Mouse (Mus musculus) hematopoietic stem cell, adult 5-6 weeks (primary cell): ENCODE data around the gene Mcl1. TPM values are rescaled to one million over a fixed set of nuclear protein-coding genes. Genes with fewer than 3 reads are reported as not detected.
"Not testable (repeated sequence)": the region's sequence is repeated elsewhere in the genome, so short reads cannot be mapped to it uniquely, and the experiment has no call there.

ENCODE experiments used
- ATAC-seq, 2 experiments: fragments of 125-278 bp in 1 of 2; replicated peaks in 1 of 2; 2 replicates each; pipeline ENCODE4 v1.8.0; 2016 to 2017; ENCODE audit warnings: inconsistent platforms in 2 of 2, mild to moderate bottlenecking in 2 of 2, moderate number of reproducible peaks in 2 of 2, low read depth in 1 of 2, moderate TSS enrichment in 1 of 2; ENCODE audit not compliant: low FRiP score in 2 of 2, poor library complexity in 2 of 2, severe bottlenecking in 2 of 2, insufficient read depth in 1 of 2, low TSS enrichment in 1 of 2
- total RNA-seq: library from RNA; stranded (forward); fragments of 172-1452, 232-1000 nt; gene quantifications from 2 replicates; pipeline ENCODE4 v1.2.3, GENCODE M21; 2017

The Mcl1 gene
- total RNA-seq, 1 experiment from 2014 or later, result 320 TPM

DNA sequence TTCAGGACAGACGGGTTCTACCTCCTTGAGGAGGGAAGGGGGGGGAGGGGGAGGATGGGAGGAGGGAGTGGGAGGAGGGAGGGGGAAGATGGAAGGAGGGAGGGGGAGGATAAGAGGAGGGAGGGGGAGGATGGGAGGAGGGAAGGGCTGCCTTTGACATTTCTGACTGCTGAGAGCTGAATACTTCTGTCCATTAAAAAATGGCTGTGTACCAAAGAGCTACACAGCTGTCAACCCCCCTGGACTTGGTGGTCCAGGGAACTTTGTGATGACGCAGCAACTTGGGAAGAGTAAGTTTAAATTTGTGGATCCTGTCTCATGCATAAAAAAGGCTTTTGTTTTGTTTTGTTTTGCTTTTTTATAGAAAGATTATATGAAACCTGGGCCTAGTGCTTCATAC lies 31.4 kb downstream of the Mcl1 start:
- ATAC-seq, result no peak

DNA sequence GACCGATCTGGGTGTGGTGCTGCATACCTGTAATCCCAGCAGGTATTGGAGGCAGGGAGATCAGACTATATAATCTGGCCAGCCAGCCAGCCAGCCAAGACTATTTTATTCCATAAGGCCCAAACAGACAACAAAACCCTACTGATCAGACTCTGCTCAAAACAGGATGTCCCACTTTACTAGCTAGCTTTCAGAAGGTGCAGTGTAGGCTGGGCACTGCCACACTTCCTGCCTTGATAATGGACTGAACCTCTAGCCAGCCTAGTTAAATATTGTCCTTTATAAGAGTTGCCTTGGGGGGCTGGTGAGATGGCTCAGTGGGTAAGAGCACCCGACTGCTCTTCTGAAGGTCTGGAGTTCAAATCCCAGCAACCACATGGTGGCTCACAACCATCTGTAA lies 32.0 kb downstream of the Mcl1 start:
- ATAC-seq, result not testable (repeated sequence)

DNA sequence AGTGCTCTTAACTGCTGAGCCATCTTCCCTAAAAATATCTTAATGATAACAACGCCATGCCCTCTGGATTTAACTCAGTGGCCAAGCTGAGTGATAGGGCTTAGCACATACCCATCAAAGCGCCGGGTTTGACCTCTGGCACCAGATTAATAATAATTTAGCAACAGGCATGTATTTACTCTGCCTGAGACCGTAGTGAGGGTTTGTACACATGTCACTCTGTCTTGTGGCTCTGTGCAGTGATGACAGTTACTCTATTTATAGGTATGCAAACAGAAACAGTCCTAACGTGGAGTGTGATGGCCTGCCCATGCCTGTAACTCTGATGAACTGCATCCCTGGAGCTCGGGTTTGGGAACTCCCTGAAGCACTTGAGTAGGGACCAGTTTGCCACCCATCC lies 34.1 kb downstream of the Mcl1 start:
- ATAC-seq, result no peak

DNA sequence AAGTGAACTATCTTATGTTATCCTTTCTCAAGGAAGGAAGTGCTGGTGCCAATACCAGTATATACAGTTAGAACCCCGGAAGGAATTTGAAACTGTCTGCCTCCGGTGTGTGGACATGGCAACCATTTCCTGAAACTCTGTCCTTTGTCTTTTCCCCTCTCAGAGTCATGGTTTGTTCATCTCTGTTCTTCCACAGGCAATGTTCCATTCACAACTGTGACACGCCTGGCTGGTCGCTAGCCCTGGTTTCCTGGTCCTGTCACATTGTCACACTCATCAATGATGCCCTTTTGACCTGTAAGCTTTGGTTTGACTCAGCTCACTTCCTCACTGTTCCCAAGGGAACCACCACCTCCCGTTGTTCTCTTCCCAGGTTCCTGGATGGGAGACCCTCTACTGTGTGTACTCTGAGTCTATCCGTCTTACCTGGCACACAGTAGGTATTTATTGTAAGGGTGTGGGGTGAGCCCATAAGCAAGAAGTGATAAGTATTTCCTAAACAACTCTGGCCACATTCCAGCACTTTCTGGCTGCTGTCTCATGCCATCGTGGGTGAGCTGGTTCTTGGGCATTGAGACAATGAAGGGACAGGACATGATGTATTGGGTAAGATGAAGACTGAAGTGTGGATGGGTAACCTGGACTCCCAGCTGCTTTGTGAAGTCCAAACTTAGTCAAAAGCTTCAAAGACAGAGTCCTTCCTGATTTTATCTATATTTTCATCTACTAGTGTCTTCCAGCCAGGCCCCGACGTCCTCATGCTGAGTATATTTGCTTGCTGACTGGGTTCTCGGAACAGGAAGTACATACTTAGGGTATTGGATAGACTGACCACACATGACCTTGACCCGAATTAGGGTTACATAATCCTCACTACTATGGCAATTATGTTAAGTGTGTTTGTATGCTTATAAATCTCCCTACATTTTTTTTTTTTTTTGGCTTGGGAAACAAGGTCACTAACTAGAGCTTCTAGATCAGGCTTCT lies 35.5 kb downstream of the Mcl1 start:
- ATAC-seq, result peak; percentile 19 to 48; a peak in 3 of 4 replicates

DNA sequence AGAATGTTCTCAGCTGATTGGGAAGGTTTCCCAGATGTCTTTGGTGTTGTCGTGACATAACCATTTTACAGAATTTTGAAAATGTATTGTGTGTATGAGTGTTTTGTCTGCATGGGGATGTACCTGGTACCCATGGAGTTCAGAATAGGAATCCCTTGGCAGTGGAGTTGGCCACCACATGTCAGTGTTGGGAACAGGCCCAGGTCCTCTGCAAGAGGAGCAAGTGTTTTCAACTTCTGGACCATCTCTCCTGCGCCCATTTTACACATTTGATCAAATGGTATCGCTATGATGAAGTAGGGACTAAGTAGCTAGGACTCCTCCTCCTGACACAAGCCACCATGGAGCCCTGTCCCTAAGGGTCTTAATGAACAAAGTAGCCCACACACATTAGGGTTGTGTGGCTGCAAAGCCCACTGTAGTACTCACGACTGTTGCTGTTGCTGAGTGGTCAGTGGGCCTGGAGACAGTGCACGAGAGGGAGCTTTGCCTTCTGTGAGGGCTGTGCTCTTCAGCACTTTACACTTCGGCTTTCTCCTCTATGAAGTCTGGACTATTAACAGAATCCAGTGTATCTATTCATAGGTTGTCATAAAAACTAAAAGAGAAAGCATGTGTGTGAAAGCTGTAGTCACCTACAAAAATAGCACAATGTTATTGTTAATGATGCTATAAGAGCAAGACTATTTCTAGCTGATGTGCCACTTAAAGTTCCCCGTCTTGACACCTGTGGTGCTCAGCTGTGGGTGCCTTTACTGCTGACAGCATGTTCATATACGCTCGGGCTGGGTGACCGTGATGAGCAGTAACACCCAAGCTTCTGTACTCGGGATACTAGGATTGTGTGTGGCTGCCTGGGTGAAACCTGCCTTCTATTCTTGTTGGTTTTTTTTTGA lies 36.5 kb downstream of the Mcl1 start:
- no peak for ATAC-seq

DNA sequence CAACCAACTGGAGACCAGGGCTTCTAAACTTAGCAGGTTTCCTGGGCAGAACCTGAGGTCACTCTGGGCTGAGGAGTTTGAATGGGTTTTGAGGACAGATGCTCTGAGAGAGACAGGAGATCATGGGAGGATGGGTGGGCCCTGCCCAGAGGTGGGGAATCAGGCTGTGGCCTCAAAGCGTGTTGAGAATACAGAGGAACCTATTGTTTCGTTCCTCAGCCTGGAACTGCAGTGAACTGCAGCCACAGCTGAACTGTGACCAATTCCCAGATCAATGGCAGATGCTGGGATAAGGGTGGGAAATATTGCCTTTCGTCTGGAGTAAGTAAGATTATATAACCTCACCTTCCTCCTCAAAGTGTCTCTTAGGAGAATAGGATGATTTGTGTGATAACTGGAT lies 37.2 kb downstream of the Mcl1 start:
- no peak for ATAC-seq

DNA sequence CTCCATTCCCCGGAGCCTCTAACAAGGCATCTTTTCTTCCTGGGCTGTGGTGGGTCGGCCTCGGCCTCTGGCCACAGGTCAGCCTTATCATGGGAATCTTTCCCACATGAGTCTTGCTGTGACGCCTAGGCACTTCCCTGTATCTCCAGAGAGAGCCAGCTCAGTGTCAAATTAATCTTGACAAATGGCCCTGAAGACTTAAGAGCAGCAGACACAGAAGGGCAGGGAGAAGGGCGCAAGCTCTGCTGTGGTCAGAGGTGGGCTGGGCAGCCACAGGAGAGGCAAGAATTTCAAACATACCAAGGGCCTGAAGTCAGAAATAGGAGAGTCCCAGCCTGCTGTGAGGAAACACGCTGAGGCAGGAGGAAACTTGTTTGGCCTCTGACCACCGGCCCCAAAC lies 37.8 kb downstream of the Mcl1 start:
- no peak for ATAC-seq

DNA sequence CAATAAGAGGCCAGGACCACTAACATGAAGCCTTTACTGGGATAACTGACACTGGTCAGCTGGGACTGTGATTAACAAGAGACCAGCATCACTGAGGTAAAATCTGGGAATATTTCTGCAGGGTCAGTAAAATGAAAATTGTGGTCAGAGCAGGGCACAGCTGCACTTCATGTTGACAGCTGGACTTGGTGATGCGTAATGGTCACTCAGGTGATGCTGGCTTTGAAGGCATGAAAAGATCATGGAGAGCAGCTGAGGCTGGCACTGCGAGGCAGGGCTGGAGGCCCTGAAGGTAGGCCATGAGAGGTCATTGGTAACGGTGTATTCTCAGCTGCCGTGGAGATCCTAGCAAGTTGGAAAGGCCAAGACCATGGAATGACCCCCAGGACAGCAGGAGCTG lies 39.7 kb downstream of the Mcl1 start:
- no peak for ATAC-seq

DNA sequence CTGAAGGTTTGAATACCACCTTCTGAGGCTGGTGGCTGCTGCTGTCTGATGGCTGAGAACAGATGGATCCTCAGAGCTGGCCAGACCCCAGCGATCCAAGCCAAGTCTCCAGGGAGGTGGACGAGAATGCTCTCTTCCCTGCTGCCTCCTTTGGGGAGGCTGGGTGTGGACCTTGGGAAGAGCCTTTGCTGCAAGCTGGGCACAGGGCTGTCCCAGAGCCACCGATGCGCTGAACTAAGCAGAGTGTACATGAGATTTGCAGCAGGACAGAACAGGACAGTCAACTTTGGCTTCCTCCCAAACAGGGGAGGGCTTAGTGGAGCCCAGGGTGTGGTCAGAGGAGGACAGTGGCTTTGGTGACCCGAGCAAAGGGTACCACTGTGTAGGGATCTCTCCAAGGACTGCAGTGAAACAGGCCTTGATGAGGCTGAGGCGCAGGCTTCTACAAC lies 41.7 kb downstream of the Mcl1 start:
- no peak for ATAC-seq

DNA sequence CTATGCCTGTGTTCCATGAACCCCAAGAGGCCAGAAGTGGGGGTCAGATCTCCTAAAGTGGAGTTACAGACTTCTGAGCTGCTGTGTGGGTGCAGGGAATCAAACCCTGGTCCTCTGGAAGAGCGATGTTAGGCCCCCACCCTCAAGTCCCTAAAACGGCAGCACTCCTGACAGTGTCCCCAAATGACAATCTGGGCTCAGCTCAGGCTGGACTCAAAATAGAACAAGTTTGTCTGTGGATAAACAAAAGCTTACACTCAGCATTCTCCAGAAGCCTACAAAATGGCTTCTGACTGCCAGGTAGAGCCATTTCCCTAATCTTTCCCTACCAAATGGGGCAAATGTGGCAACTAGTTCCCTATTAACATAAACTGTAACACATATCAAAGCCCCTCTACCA lies 42.5 kb downstream of the Mcl1 start:
- ATAC-seq, result no peak

DNA sequence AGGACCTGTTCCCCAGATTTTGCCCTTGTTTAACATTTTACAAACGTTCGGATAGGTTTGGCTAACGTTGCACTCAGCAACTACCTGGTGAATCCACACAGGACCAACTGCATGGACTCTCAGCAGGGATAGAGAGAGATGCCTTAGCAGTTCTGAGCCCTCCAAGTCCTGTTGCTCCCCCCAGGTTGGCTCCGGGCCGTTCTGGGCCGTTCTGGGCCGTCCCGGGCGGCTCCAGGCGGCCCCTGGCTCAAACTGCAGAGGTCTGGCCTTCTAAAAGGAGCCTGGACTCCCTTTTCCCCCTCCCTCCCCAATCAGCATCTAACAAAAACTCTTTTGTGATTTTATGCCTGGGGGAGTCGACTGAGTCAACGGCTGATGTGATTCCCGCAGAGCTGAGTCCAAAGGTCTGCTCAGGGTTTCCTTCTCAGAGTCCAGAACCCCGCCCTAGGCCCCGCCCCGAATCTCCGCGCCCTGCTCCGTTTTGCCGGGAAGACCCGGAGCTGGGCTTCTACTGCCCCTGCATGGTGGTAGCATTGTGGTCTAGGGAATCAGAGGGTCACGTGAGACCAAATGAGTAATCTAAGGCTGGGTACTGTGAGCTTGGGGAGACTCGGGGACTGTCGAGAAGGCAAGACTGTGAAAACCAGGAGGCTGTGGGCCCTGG lies 43.4 kb downstream of the Mcl1 start:
- ATAC-seq, result peak; percentile 16 to 50; a peak in 3 of 4 replicates

DNA sequence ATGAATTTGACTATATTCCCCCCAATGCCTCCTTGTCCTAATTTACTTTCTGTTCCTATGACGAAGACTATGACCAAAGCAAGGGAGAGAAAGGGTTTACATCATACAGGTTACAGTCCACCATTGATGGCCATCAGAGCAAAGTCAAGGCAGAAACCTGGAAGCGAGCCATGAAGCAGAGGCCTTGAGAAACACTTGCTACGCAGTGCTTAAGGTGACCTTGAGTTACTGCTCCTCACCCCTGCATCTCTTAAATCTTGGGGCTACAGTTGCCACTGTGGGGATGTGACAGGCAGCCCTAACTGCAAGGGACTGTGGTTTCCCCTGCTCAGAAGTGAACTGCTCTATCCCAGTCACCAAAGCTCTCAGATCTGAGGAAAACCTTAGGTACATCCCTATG lies 44.7 kb downstream of the Mcl1 start:
- ATAC-seq, result no peak

DNA sequence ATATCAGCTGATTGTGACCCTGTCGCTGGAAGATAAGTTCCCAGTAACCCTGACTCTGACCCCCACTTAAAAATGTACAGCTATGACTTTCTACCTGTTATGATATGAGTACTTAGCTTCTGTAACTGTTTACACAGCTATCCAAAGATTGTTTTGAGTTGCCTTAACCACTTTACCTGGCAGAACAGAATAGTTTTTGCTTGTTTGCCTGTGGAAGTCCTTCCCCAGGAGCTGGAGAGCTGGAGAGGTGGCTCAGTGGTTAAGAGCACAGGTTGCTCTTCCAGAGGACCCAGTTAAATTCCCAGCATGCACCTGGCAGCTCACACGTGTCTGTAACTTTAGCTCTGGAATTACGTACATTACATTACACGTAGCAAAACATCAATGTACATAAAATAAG lies 46.0 kb downstream of the Mcl1 start:
- no peak for ATAC-seq

DNA sequence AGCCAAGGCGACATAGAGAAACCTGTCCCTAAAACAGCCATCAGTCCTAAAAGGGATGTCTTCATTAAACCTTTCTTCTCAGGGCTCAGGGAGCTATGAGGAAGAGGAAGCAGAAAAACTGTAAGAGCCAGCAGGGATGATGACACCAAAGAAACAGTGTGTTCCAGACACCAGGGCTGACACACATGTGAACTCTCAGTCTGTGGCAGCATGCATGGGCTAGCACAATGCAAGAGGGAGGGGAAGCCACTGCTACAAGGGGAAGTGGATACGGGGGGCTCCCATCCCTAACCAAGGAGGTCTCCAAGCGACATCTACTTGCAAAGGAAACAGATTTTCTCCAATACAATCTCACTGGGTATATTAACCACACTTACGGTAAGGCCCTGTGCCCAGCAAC lies 47.7 kb downstream of the Mcl1 start:
- ATAC-seq, result peak; percentile 49 to 52; a peak in 3 of 4 replicates

DNA sequence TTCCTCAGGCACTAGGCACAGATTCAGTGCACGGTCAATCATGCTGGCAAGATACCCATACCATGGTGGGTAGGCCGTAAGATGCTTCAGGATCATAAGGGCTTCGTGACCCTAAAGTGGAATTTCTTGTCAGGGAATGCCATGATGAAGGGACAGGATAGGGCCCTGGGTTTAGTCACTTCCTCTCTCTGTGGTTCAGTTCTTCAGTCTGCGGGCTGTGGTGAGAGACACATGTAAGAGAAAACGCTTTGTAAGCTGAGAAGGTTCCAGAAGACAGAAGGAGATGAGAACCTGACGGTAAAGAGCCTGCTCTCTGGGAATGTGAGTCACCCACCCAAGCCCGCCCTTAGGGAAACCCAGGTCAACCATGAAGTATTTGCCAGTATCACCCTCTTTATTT lies 48.9 kb downstream of the Mcl1 start:
- ATAC-seq, result peak; percentile 50 to 63; a peak in 3 of 4 replicates

DNA sequence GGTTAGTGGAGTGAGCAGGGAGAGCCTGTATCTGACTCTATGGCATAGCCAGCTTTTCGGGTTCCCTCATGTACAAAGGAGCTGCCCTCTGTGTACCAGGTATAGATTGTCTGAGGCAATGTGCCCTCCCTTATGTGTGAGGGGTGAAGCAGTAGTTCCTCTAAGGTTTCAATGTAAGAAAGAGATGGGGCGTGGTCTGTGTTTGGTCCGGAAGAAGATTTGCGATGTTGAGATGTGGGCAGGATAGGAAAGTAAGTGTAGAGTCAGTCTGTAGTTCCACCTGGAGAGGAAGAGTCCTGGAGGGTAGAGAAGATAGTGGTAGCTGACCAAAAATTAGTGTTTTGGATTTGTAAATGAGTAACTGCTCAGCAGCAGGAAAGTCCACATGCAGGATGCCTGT lies 50.5 kb downstream of the Mcl1 start:
- no peak for ATAC-seq

DNA sequence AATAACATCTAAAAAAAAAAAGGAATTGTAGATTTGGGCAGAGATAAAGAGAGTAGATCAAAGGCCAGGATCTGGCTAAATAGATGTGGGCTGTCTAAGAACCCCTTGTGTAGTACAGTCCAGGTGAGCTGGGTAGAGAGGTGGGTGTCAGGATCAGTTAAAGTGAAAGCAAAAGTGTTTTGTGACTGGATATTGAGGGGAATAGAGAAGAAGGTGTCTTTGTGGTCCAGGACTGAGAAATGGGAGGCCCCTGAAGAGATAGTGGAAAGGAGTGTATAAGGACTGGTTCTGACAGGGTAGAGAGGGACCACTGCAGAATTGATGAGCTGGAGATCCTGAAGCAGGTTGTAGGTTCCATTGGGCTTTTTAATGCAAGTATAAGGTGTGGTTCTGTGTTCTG lies 51.4 kb downstream of the Mcl1 start:
- ATAC-seq, result no peak
